Mouse (Mus musculus) embryonic facial prominence, embryonic 12.5 days (tissue): ENCODE results near the gene Prkce. TPM values are rescaled to one million over a fixed set of nuclear protein-coding genes. Genes with fewer than 3 reads are reported as not detected.

Source experiments
- ATAC-seq: fragments of 200-750 bp; cut with Nextera tagmentation; 2 replicates; pipeline ENCODE4 v1.8.0; 2017; ENCODE audit not compliant: insufficient number of reproducible peaks, insufficient read depth, low FRiP score, low TSS enrichment
- H3K27ac ChIP-seq: fragments of 300-500 bp; sonication (generic); 2 replicates; pipeline ENCODE4 v1.5.1; 2016; ENCODE audit warnings: mild to moderate bottlenecking
- H3K27me3 ChIP-seq: fragments of 300-500 bp; sonication (generic); 2 replicates; pipeline ENCODE4 v1.6.1; 2016; ENCODE audit warnings: mild to moderate bottlenecking, moderate library complexity
- H3K36me3 ChIP-seq: fragments of 300-500 bp; sonication (generic); 2 replicates; pipeline ENCODE4 v1.6.1; 2016; ENCODE audit warnings: mild to moderate bottlenecking
- H3K4me1 ChIP-seq: fragments of 300-500 bp; sonication (generic); 2 replicates; pipeline ENCODE4 v1.6.1; 2016
- H3K4me2 ChIP-seq: fragments of 300-500 bp; sonication (generic); replicated peaks from 2 replicates; pipeline ENCODE4 v1.6.1; 2016; ENCODE audit warnings: mild to moderate bottlenecking, moderate library complexity
- H3K4me3 ChIP-seq: fragments of 300-500 bp; sonication (generic); 2 replicates; pipeline ENCODE4 v1.5.1; 2016; ENCODE audit warnings: mild to moderate bottlenecking
- H3K9ac ChIP-seq: fragments of 300-500 bp; sonication (generic); 2 replicates; pipeline ENCODE4 v1.6.1; 2016; ENCODE audit warnings: mild to moderate bottlenecking, moderate library complexity
- H3K9me3 ChIP-seq: fragments of 300-500 bp; sonication (generic); 2 replicates; pipeline ENCODE4 v1.6.1; 2016; ENCODE audit warnings: mild to moderate bottlenecking, moderate library complexity
- WGBS: fragments of 180-500 bp; shearing (Covaris S2); methylation state at CpG from one replicate; pipeline ENCODE4 v1.1.7; 2016; 5-methylcytosine and 5-hydroxymethylcytosine counted together
- polyA plus RNA-seq: library from polyadenylated mRNA; unstranded; fragments of >200 nt; fragmentation: Nextera tagmentation; extraction: Ambion mirVana; gene quantifications from 2 replicates; pipeline ENCODE4 v1.2.1, GENCODE M21; 2016

Gene Prkce
- 9.8 and 11.2 TPM in 2 replicates for polyA plus RNA-seq

GRCm38 (mm10) chr17:86167320-86168230, at the start of gene Prkce:
Gene Prkce, plus strand, starts transcription at chr17:86167785.
- H3K4me3 ChIP-seq, result peak within 1 kb of the TSS; percentile 73
- peak; percentile 77 for ATAC-seq
- H3K9ac ChIP-seq, result peak within 1 kb of the TSS; percentile 80
- peaks cover 28% of the 10 kb centered on the region for H3K4me1 ChIP-seq
- H3K27me3 ChIP-seq, result no peaks in the 10 kb centered on the region
- peak within 1 kb of the TSS; percentile 97 for H3K27ac ChIP-seq
- peak within 1 kb of the TSS; percentile 92 for H3K4me2 ChIP-seq
- under 1% methylated on average over 111 of the region's 115 CpGs for WGBS
- H3K9me3 ChIP-seq, result no peaks in the 10 kb centered on the region
- no peaks in the 10 kb centered on the region for H3K36me3 ChIP-seq

GRCm38 (mm10) chr17:86123146-86123545, 44.4 kb upstream of the Prkce start:
- H3K4me1 ChIP-seq, result no peaks in the 10 kb centered on the region
- 91% methylated on average over 3 of the region's 3 CpGs for WGBS
- no peak overlapping the region for H3K4me2 ChIP-seq
- H3K9me3 ChIP-seq, result no peaks in the 10 kb centered on the region
- H3K4me3 ChIP-seq, result no peak overlapping the region
- no peak overlapping the region for H3K9ac ChIP-seq
- peaks cover 33% of the 10 kb centered on the region for H3K36me3 ChIP-seq
- no peak overlapping the region for H3K27ac ChIP-seq
- no peak for ATAC-seq
- H3K27me3 ChIP-seq, result no peaks in the 10 kb centered on the region

GRCm38 (mm10) chr17:86125908-86126307, 41.7 kb upstream of the Prkce start:
- ATAC-seq, result no peak
- H3K4me1 ChIP-seq, result no peaks in the 10 kb centered on the region
- no peaks in the 10 kb centered on the region for H3K27me3 ChIP-seq
- WGBS, result 65% methylated on average over 5 of the region's 5 CpGs
- H3K27ac ChIP-seq, result no peak overlapping the region
- H3K9me3 ChIP-seq, result no peaks in the 10 kb centered on the region
- H3K9ac ChIP-seq, result no peak overlapping the region
- peaks cover 41% of the 10 kb centered on the region for H3K36me3 ChIP-seq
- H3K4me2 ChIP-seq, result no peak overlapping the region
- no peak overlapping the region for H3K4me3 ChIP-seq

- WGBS, result 91% methylated on average over 5 of the region's 5 CpGs
- H3K9ac ChIP-seq, result no peak overlapping the region
- ATAC-seq, result no peak
- no peaks in the 10 kb centered on the region for H3K4me1 ChIP-seq
- no peak overlapping the region for H3K4me3 ChIP-seq
- H3K4me2 ChIP-seq, result no peak overlapping the region
- no peak overlapping the region for H3K27ac ChIP-seq
- peaks cover 37% of the 10 kb centered on the region for H3K36me3 ChIP-seq
- H3K9me3 ChIP-seq, result no peaks in the 10 kb centered on the region
- H3K27me3 ChIP-seq, result no peaks in the 10 kb centered on the region
These were observed 39.4 kb upstream of the Prkce start for GRCm38 (mm10) chr17:86128198-86128597.

GRCm38 (mm10) chr17:86132534-86132933, 35.1 kb upstream of the Prkce start:
- ATAC-seq, result no peak
- H3K4me3 ChIP-seq, result no peak overlapping the region
- H3K4me2 ChIP-seq, result no peak overlapping the region
- H3K9ac ChIP-seq, result no peak overlapping the region
- no peak overlapping the region for H3K27ac ChIP-seq
- peaks cover 45% of the 10 kb centered on the region for H3K36me3 ChIP-seq
- no peaks in the 10 kb centered on the region for H3K27me3 ChIP-seq
- no peaks in the 10 kb centered on the region for H3K9me3 ChIP-seq
- 67% methylated on average over 5 of the region's 5 CpGs for WGBS
- no peaks in the 10 kb centered on the region for H3K4me1 ChIP-seq

GRCm38 (mm10) chr17:86134461-86134860, 33.1 kb upstream of the Prkce start:
- no peak overlapping the region for H3K27ac ChIP-seq
- H3K4me2 ChIP-seq, result no peak overlapping the region
- H3K27me3 ChIP-seq, result no peaks in the 10 kb centered on the region
- no peaks in the 10 kb centered on the region for H3K9me3 ChIP-seq
- no peaks in the 10 kb centered on the region for H3K4me1 ChIP-seq
- H3K9ac ChIP-seq, result no peak overlapping the region
- H3K4me3 ChIP-seq, result no peak overlapping the region
- peaks cover 53% of the 10 kb centered on the region for H3K36me3 ChIP-seq
- 84% methylated on average over 6 of the region's 6 CpGs for WGBS
- no peak for ATAC-seq

GRCm38 (mm10) chr17:86135835-86136234, 31.8 kb upstream of the Prkce start:
- Histone ChIP-seq H3K4me3 (no peak overlapping the region), H3K4me2 (no peak overlapping the region), H3K4me1 (no peaks in the 10 kb centered on the region), H3K27me3 (no peaks in the 10 kb centered on the region), H3K36me3 (peaks cover 55% of the 10 kb centered on the region), H3K27ac (no peak overlapping the region), H3K9me3 (no peaks in the 10 kb centered on the region), H3K9ac (no peak overlapping the region)
- WGBS, result 75% methylated on average over 10 of the region's 10 CpGs
- ATAC-seq, result no peak

GRCm38 (mm10) chr17:86144537-86145078, 23.0 kb upstream of the Prkce start:
- WGBS, result 1% methylated on average over 33 of the region's 33 CpGs
- Histone ChIP-seq H3K9ac (peak overlapping the region; percentile 77), H3K4me3 (peak overlapping the region; percentile 82), H3K27me3 (no peaks in the 10 kb centered on the region), H3K4me1 (peaks cover 9% of the 10 kb centered on the region), H3K4me2 (peak overlapping the region; percentile 92), H3K27ac (no peak overlapping the region), H3K36me3 (peaks cover 7% of the 10 kb centered on the region), H3K9me3 (no peaks in the 10 kb centered on the region)
- ATAC-seq, result peak; percentile 83

GRCm38 (mm10) chr17:86145079-86145951, 22.3 kb upstream of the Prkce start, which contains the start of gene Srbd1:
Gene Srbd1, minus strand, starts transcription at chr17:86145175.
- 3% methylated on average over 37 of the region's 45 CpGs for WGBS
- ATAC-seq, result peak; percentile 87
- no peak within 1 kb of the TSS; the same call in 1 of the 2 replicates for H3K27ac ChIP-seq

GRCm38 (mm10) chr17:86149726-86150125, 17.9 kb upstream of the Prkce start:
- no peaks in the 10 kb centered on the region for H3K27me3 ChIP-seq
- H3K4me3 ChIP-seq, result no peak overlapping the region
- H3K9ac ChIP-seq, result no peak overlapping the region
- no peaks in the 10 kb centered on the region for H3K4me1 ChIP-seq
- no peak for ATAC-seq
- 85% methylated on average over 1 of the region's 1 CpGs for WGBS
- H3K4me2 ChIP-seq, result no peak overlapping the region
- no peaks in the 10 kb centered on the region for H3K9me3 ChIP-seq
- H3K27ac ChIP-seq, result no peak overlapping the region
- H3K36me3 ChIP-seq, result no peaks in the 10 kb centered on the region

More at GRCm38 (mm10) chr17:86145079-86145951, 22.3 kb upstream of the Prkce start, which contains the start of gene Srbd1:
- Histone ChIP-seq H3K9me3 (no peaks in the 10 kb centered on the region), H3K4me3 (peak within 1 kb of the TSS; percentile 82), H3K36me3 (peaks cover 5% of the 10 kb centered on the region; the same call in 1 of the 2 replicates), H3K4me2 (peak within 1 kb of the TSS; percentile 92), H3K4me1 (peaks cover 9% of the 10 kb centered on the region), H3K27me3 (no peaks in the 10 kb centered on the region), H3K9ac (peak within 1 kb of the TSS; percentile 77)

- Histone ChIP-seq H3K36me3 (no peaks in the 10 kb centered on the region), H3K27me3 (no peaks in the 10 kb centered on the region), H3K4me1 (no peaks in the 10 kb centered on the region), H3K9ac (no peak overlapping the region), H3K4me3 (no peak overlapping the region), H3K9me3 (no peaks in the 10 kb centered on the region), H3K27ac (no peak overlapping the region), H3K4me2 (no peak overlapping the region)
- peak; percentile 95 for ATAC-seq
- WGBS, result 9% methylated on average over 5 of the region's 5 CpGs
These were observed 16.7 kb upstream of the Prkce start for GRCm38 (mm10) chr17:86150867-86151348.
